Mouse (Mus musculus) gastrocnemius, postnatal 14 days (tissue): ENCODE measurements around the gene Pgm2l1. TPM values are rescaled to one million over a fixed set of nuclear protein-coding genes. Genes with fewer than 3 reads are reported as not detected.

Experiments
- DNase-seq: peaks from one replicate; pipeline ENCODE4 v3.0.0; 2021; ENCODE audit warnings: mixed read lengths
- intact Hi-C: fragments of 180-260 bp; cut with DNase I; formaldehyde crosslinking; loops from one replicate; pipeline ENCODE4 v1.15.1; 2025; ENCODE audit warnings: low total_unique reads
- total RNA-seq, 2 experiments: library from RNA; stranded (reverse); gene quantifications; 2 replicates each; pipeline ENCODE4 v1.2.3; 2021

Pgm2l1 gene
- total RNA-seq, 2 experiments from 2014 or later = 12.2 to 12.3 TPM

DNA sequence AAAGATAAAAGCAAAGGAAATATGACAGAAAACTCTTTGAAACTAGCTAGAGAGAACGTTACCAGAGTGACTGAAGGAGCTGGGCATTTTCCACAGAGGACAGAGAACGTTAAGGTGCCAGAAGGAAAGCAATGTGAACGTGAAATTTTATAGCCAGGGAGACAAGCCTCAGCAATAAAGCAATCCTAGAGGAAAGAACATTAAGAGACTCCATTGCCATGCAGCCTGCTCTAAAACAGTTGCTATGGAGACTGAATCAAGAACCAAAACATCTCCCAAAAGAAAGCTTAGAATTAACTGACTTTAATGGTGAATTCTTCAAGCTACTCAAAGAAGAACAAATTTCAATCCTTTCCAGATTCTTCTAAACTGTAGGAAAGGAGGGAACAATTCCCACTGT, 56.1 kb downstream of the Pgm2l1 start:
- intact Hi-C loops = loop anchor here (5.0 kb wide), 1 partner anchor 44 kb away; no protein-coding TSS in a partner anchor
- DNase-seq = no peak

GRCm38 (mm10) chr7:100285383-100285782, 58.2 kb downstream of the Pgm2l1 start, which contains the start of gene P4ha3:
TSS of gene P4ha3 (plus strand) at chr7:100285520.
- DNase-seq = no peak

GRCm38 (mm10) chr7:100287748-100288578, 60.8 kb downstream of the Pgm2l1 start:
- peak; percentile 38 for DNase-seq
- intact Hi-C loops = no loop called here

More at GRCm38 (mm10) chr7:100285383-100285782, 58.2 kb downstream of the Pgm2l1 start, which contains the start of gene P4ha3:
- intact Hi-C loops = no loop called here

GRCm38 (mm10) chr7:100288622-100289021, 61.4 kb downstream of the Pgm2l1 start:
- intact Hi-C loops = no loop called here
- peak; percentile 55 for DNase-seq

- DNase-seq = no peak
- intact Hi-C loops = no loop called here
Observed at GRCm38 (mm10) chr7:100293546-100293945, 66.4 kb downstream of the Pgm2l1 start.

GRCm38 (mm10) chr7:100295745-100296144, 68.6 kb downstream of the Pgm2l1 start:
- DNase-seq = no peak
- intact Hi-C loops = no loop called here

- intact Hi-C loops = no loop called here
- DNase-seq = no peak
Observed at GRCm38 (mm10) chr7:100296699-100297098, 69.5 kb downstream of the Pgm2l1 start.

DNA sequence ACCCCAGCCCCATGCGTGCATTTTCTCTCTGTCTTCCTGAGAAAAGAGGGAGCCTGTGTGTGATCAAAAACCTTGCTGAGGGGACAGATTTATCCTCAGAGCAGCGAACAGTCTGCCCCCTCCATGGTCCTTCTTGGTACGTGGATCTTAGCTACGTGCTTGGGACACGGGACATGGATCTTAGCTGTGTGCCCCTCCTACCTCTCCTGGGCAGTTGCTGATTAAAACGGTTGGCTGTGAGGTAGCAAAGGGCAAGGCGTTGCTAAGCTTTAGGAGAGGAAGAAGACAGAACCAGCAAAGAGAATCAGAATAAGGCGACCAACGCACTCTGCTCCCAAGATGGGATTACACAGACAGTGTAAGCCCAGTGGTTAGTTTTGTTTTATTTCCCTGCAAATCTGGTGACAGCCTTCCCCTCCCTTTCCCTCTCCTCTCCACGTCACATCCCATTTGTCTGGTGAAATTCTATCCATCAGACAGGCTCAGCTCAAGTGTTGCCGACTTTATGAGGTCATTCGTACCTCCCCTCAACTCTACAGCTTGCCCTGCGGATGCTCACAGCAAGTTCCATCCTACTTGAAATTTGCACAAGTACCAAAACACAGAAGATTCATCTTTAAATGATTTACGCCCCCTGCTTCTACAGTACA, 71.8 kb downstream of the Pgm2l1 start:
- intact Hi-C loops = no loop called here
- DNase-seq = no peak

DNA sequence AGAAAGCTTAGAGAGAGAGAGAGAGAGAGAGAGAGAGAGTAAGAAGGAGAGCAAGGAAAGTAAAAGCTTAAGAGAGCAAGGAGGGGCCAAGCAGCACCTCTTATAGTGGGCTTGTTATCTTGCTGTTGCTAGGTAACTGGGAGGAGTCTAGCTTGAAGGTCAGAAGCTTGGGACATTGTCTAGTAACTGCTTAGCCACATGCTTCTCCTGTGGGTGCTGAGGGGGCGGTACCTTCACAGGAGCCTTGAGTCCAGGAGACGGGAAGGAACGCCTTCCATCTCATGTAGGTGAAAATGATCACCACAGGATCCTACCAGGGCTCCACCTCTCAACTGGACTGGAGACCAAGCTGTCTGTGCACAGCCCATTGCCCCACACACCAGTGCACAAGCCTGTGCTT, 74.2 kb downstream of the Pgm2l1 start:
- no peak for DNase-seq
- intact Hi-C loops = no loop called here

GRCm38 (mm10) chr7:100302316-100302715, 75.1 kb downstream of the Pgm2l1 start:
- peak; percentile 55 for DNase-seq
- intact Hi-C loops = no loop called here

DNA sequence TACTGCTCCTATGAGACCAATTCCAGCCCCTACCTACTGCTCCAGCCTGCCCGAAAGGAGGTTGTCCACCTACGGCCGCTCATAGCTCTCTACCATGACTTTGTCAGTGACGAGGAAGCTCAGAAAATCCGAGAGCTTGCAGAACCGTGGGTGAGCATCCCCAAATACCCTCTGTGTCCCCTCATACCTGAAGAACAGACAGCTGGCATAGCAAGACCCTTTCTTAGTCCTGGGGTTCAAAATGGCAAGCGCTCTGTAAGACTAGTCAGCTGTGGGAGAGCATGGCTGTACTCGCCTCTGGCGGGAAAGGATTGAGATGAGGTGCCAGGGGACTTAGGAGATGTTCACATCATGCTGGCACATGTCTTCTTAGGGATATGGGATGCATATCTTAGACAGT, 78.7 kb downstream of the Pgm2l1 start:
- DNase-seq = no peak
- intact Hi-C loops = no loop called here

- DNase-seq = no peak
Observed at GRCm38 (mm10) chr7:100307872-100308653, 80.9 kb downstream of the Pgm2l1 start.

GRCm38 (mm10) chr7:100309216-100309615, 82.0 kb downstream of the Pgm2l1 start:
- no peak for DNase-seq
- intact Hi-C loops = no loop called here

More at GRCm38 (mm10) chr7:100307872-100308653, 80.9 kb downstream of the Pgm2l1 start:
- intact Hi-C loops = no loop called here

DNA sequence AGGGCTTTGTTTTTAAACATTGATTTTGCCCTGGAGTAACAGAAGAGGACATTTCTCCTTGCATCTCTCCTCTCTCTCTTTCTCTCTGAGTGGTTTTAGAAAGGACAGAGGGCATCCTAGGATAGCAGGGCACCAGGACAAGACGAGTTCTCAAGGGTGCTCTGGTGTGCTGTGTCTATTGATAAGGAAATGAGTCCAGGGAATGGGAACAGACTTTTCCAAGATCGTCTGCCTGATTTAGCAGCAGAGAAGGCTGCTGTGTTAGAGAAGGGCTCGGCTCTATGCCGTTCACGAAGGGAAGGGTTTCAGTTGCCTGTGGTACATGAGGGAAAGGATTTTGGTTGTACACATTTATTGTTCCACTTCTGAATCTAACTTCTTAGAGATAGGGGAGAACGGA, 82.5 kb downstream of the Pgm2l1 start:
- no peak for DNase-seq
- intact Hi-C loops = no loop called here

DNA sequence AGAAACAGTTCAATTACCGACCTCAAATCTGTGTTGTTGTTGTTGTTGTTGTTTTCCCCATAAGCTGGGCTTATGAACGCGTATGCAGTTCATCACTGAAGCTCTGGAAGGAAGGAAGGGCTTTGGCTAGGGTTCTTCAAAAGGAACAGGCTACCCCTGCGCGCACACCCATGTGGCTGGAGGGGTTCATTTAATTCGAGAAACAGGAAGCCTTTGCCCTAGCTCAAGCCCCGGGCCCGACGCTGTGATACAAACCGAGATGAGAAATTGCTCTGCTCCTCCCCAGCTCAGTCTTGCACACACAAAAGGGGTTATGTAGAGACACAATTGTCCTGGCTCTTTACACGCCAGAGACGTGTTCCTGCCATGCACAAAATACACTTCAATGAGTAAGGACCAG, 83.1 kb downstream of the Pgm2l1 start:
- intact Hi-C loops = no loop called here
- DNase-seq = no peak

GRCm38 (mm10) chr7:100312716-100313115, 85.5 kb downstream of the Pgm2l1 start:
- no peak for DNase-seq

DNA sequence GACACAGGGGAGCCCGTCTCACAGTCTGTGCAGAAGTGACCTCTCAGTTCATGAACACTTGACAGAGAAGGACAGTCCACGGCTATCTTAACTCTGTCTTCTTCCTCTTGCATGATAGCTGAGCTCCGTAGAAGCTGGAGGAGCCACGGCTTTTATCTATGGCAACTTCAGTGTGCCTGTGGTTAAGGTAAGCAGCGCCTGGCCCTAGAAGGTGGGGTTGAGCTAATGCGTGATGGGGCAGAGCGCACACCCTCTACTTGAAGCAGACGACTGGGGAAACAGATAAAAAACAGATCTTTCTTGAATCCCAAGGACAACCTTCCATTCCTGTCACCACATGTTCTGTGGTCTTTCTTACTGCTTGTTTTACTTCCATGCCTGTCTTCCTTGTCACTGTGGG, 89.7 kb downstream of the Pgm2l1 start:
- DNase-seq = no peak
- intact Hi-C loops = no loop called here

More at GRCm38 (mm10) chr7:100312716-100313115, 85.5 kb downstream of the Pgm2l1 start:
- intact Hi-C loops = no loop called here

DNA sequence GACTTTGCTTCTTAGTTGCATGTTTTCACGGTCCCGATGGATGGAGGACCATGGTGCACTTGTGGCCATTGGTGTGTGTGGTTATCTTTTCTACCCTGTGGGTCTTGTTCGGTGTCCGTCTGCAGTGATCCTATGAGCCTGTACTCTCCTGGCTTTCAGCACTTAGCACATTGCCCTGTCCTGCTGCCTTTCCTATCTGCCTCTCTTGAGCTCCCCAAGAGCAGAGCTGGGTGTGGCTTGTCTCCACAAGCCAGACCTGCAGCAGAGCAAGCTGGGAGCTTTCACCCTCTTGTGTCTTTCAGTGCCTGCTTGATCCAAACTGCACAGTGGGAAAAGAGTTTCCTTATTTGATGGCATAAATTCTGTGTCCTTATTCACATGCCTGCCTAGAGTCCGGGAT, 90.3 kb downstream of the Pgm2l1 start:
- no peak for DNase-seq
- intact Hi-C loops = no loop called here

GRCm38 (mm10) chr7:100323721-100324120, 96.5 kb downstream of the Pgm2l1 start:
- DNase-seq = no peak

DNA sequence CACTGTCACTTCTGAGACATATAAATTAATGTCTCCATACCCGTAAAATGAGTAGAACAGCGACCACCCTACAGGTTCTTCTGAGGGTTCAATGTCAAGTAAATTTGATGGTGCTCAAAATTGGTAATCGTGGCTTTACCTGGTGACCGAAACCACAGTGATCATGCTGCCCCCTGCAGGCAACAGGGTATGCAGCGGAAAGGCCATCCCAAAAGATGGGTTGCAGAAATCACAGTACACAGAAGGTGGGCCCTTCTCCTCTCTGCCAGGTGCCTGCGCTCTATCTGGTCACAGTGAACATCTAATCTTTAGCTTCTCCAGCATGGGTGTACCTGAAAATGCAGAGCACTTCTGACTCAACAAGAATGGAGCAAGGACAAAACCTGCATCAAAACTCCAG, 98.3 kb downstream of the Pgm2l1 start:
- DNase-seq = peak; percentile 29
- intact Hi-C loops = loop anchor here (5.0 kb wide), 1 partner anchor 43 kb away; no protein-coding TSS in a partner anchor

More at GRCm38 (mm10) chr7:100323721-100324120, 96.5 kb downstream of the Pgm2l1 start:
- intact Hi-C loops = no loop called here
